Mouse (Mus musculus): ENCODE measurements around the gene Smim20. TPM values are rescaled to one million over a fixed set of nuclear protein-coding genes. Genes with fewer than 3 reads are reported as not detected.

Smim20 gene
- total and polyA plus RNA-seq, 2 experiments, result 36.3 to 42.4 TPM

DNA sequence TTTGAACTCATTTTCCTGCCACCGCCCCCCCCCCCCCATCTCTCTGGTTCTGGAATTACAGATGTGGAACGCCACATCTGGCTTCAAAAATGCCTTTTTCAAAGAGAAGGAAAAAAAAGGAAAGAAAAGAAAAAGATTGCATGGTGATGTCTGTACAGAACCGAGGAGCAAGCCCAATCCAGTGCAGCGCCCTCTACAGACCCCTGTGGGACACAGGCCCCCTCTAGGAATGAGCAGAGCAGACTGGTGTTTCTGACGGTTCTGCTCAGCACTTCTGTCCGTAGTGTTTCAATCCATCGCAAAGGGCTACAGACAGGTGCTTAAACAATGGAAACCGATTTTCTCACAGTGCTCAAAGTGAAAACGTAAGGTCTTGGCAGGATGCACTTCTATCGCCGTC lies 55.6 kb downstream of the Smim20 start:
- no peaks in the 10 kb centered on the region for H3K4me1 ChIP-seq (ENCODE audit: control insufficient read depth, insufficient read depth, low read length)
- H3K79me2 ChIP-seq (ENCODE audit: control insufficient read depth, insufficient read depth, low read length), result no peaks in the 10 kb centered on the region
- no peaks in the 10 kb centered on the region for H3K27me3 ChIP-seq (ENCODE audit: control insufficient read depth, insufficient read depth, low read length)
- no peak for DNase-seq (ENCODE audit: extremely low read depth, low read depth, low spot score)
- no peaks in the 10 kb centered on the region for H3K36me3 ChIP-seq (ENCODE audit: control insufficient read depth, insufficient read depth, low read length)
- WGBS, result 81% methylated on average over 11 of the region's 11 CpGs
- TF ChIP-seq POLR2A (IDR thresholded peaks at IDR 0.05; ENCODE audit: extremely low read depth, insufficient read depth, low read length), result no peak
- TF ChIP-seq CTCF (IDR thresholded peaks at IDR 0.05; ENCODE audit: low read depth, low read length), result no peak
- H3K9ac ChIP-seq (ENCODE audit: low read depth, low read length), result no peak overlapping the region
- H3K27ac ChIP-seq (replicated peaks; ENCODE audit: insufficient read depth, low read depth, low read length), result no peak overlapping the region
- no peak overlapping the region for H3K4me3 ChIP-seq (ENCODE audit: insufficient read depth, low read depth, low read length)

- WGBS, result 63% methylated on average over 7 of the region's 7 CpGs
- Histone ChIP-seq H3K4me3 (ENCODE audit: insufficient read depth, low read depth, low read length) (no peak overlapping the region), H3K79me2 (ENCODE audit: control insufficient read depth, insufficient read depth, low read length) (no peaks in the 10 kb centered on the region), H3K27ac (replicated peaks; ENCODE audit: insufficient read depth, low read depth, low read length) (no peak overlapping the region), H3K4me1 (ENCODE audit: control insufficient read depth, insufficient read depth, low read length) (no peaks in the 10 kb centered on the region), H3K9ac (ENCODE audit: low read depth, low read length) (no peak overlapping the region), H3K27me3 (ENCODE audit: control insufficient read depth, insufficient read depth, low read length) (no peaks in the 10 kb centered on the region), H3K36me3 (ENCODE audit: control insufficient read depth, insufficient read depth, low read length) (no peaks in the 10 kb centered on the region)
- no peak for TF ChIP-seq CTCF (IDR thresholded peaks at IDR 0.05; ENCODE audit: low read depth, low read length)
- DNase-seq (ENCODE audit: extremely low read depth, low read depth, low spot score), result no peak
Measured at GRCm38 (mm10) chr5:53323121-53323520, 56.2 kb downstream of the Smim20 start.

- Histone ChIP-seq H3K27me3 (ENCODE audit: control insufficient read depth, insufficient read depth, low read length) (no peaks in the 10 kb centered on the region), H3K4me3 (ENCODE audit: insufficient read depth, low read depth, low read length) (no peak overlapping the region), H3K9ac (ENCODE audit: low read depth, low read length) (no peak overlapping the region), H3K27ac (replicated peaks; ENCODE audit: insufficient read depth, low read depth, low read length) (no peak overlapping the region), H3K79me2 (ENCODE audit: control insufficient read depth, insufficient read depth, low read length) (no peaks in the 10 kb centered on the region), H3K36me3 (ENCODE audit: control insufficient read depth, insufficient read depth, low read length) (no peaks in the 10 kb centered on the region), H3K4me1 (ENCODE audit: control insufficient read depth, insufficient read depth, low read length) (no peaks in the 10 kb centered on the region)
- DNase-seq (ENCODE audit: extremely low read depth, low read depth, low spot score), result no peak
- WGBS, result 61% methylated on average over 3 of the region's 3 CpGs
- TF ChIP-seq CTCF (IDR thresholded peaks at IDR 0.05; ENCODE audit: low read depth, low read length) (no peak), POLR2A (IDR thresholded peaks at IDR 0.05; ENCODE audit: extremely low read depth, insufficient read depth, low read length) (no peak)
Measured at GRCm38 (mm10) chr5:53324256-53324655, 57.4 kb downstream of the Smim20 start.

DNA sequence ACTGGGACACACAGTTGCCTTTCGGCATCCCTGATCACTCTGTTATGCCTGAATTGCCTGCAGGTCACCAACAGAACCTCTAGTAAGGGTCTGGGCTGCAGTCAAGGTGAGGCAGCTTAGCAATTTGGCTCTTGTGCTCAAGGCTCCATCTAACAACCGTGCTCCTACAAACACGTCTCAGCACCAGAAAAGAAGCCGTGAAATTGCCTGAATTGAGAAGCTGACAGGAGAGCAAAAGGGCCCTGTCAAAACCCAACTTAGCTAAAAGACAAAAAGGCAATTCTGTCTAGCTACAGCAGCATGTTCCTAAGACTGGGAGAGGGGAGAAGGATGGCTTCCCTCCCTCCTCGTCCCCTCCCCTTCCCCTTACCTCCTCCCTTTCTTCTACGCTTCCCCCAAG lies 57.9 kb downstream of the Smim20 start:
- WGBS, result 62% methylated on average over 6 of the region's 6 CpGs
- no peak for TF ChIP-seq POLR2A (IDR thresholded peaks at IDR 0.05; ENCODE audit: extremely low read depth, insufficient read depth, low read length)
- TF ChIP-seq CTCF (IDR thresholded peaks at IDR 0.05; ENCODE audit: low read depth, low read length), result no peak
- Histone ChIP-seq H3K79me2 (ENCODE audit: control insufficient read depth, insufficient read depth, low read length) (no peaks in the 10 kb centered on the region), H3K36me3 (ENCODE audit: control insufficient read depth, insufficient read depth, low read length) (no peaks in the 10 kb centered on the region), H3K4me3 (ENCODE audit: insufficient read depth, low read depth, low read length) (no peak overlapping the region), H3K9ac (ENCODE audit: low read depth, low read length) (no peak overlapping the region), H3K27me3 (ENCODE audit: control insufficient read depth, insufficient read depth, low read length) (no peaks in the 10 kb centered on the region), H3K27ac (replicated peaks; ENCODE audit: insufficient read depth, low read depth, low read length) (no peak overlapping the region), H3K4me1 (ENCODE audit: control insufficient read depth, insufficient read depth, low read length) (no peaks in the 10 kb centered on the region)
- DNase-seq (ENCODE audit: extremely low read depth, low read depth, low spot score), result no peak

- Histone ChIP-seq H3K79me2 (ENCODE audit: control insufficient read depth, insufficient read depth, low read length) (no peaks in the 10 kb centered on the region), H3K27ac (replicated peaks; ENCODE audit: insufficient read depth, low read depth, low read length) (no peak overlapping the region), H3K36me3 (ENCODE audit: control insufficient read depth, insufficient read depth, low read length) (no peaks in the 10 kb centered on the region), H3K4me3 (ENCODE audit: insufficient read depth, low read depth, low read length) (no peak overlapping the region), H3K9ac (ENCODE audit: low read depth, low read length) (no peak overlapping the region), H3K4me1 (ENCODE audit: control insufficient read depth, insufficient read depth, low read length) (no peaks in the 10 kb centered on the region), H3K27me3 (ENCODE audit: control insufficient read depth, insufficient read depth, low read length) (no peaks in the 10 kb centered on the region)
- TF ChIP-seq CTCF (IDR thresholded peaks at IDR 0.05; ENCODE audit: low read depth, low read length), result peak; percentile 95
- TF ChIP-seq POLR2A (IDR thresholded peaks at IDR 0.05; ENCODE audit: extremely low read depth, insufficient read depth, low read length), result no peak
- 5% methylated on average over 8 of the region's 8 CpGs for WGBS
- DNase-seq (ENCODE audit: extremely low read depth, low read depth, low spot score), result peak; percentile 34
Measured at GRCm38 (mm10) chr5:53326023-53326422, 59.1 kb downstream of the Smim20 start.

GRCm38 (mm10) chr5:53326491-53326890 lies 59.6 kb downstream of the Smim20 start:
- no peak for TF ChIP-seq CTCF (IDR thresholded peaks at IDR 0.05; ENCODE audit: low read depth, low read length)
- H3K27me3 ChIP-seq (ENCODE audit: control insufficient read depth, insufficient read depth, low read length), result no peaks in the 10 kb centered on the region
- no peak overlapping the region for H3K9ac ChIP-seq (ENCODE audit: low read depth, low read length)
- 74% methylated on average over 5 of the region's 5 CpGs for WGBS
- no peaks in the 10 kb centered on the region for H3K79me2 ChIP-seq (ENCODE audit: control insufficient read depth, insufficient read depth, low read length)
- H3K4me1 ChIP-seq (ENCODE audit: control insufficient read depth, insufficient read depth, low read length), result no peaks in the 10 kb centered on the region
- H3K27ac ChIP-seq (replicated peaks; ENCODE audit: insufficient read depth, low read depth, low read length), result no peak overlapping the region
- no peak overlapping the region for H3K4me3 ChIP-seq (ENCODE audit: insufficient read depth, low read depth, low read length)
- no peaks in the 10 kb centered on the region for H3K36me3 ChIP-seq (ENCODE audit: control insufficient read depth, insufficient read depth, low read length)
- no peak for DNase-seq (ENCODE audit: extremely low read depth, low read depth, low spot score)

Other genes with a start within 250 kb of the Smim20 start
- 0.18 and 0.27 TPM in 2 replicates for gene Slc34a2, start 229.0 kb upstream of the Smim20 start, total RNA-seq (2014; rRNA removed)
- 1.4 and 1.7 TPM in 2 replicates for gene Slc34a2, start 229.0 kb upstream of the Smim20 start, polyA plus RNA-seq (2012; rRNA removed)
- 8.1 and 8.2 TPM in 2 replicates for gene Sel1l3, start 53.2 kb upstream of the Smim20 start, total RNA-seq (2014; rRNA removed)
- 1.8 and 4.9 TPM in 2 replicates for gene Sel1l3, start 53.2 kb upstream of the Smim20 start, polyA plus RNA-seq (2012; rRNA removed)
- 9.6 and 9.9 TPM in 2 replicates for gene Rbpj, start 199.1 kb downstream of the Smim20 start, total RNA-seq (2014; rRNA removed)
- 2.5 and 4.2 TPM in 2 replicates for gene Rbpj, start 199.1 kb downstream of the Smim20 start, polyA plus RNA-seq (2012; rRNA removed)

Measured in liver, adult 2 months (tissue).